Mouse (Mus musculus): ENCODE results near the gene Wdtc1.

DNA sequence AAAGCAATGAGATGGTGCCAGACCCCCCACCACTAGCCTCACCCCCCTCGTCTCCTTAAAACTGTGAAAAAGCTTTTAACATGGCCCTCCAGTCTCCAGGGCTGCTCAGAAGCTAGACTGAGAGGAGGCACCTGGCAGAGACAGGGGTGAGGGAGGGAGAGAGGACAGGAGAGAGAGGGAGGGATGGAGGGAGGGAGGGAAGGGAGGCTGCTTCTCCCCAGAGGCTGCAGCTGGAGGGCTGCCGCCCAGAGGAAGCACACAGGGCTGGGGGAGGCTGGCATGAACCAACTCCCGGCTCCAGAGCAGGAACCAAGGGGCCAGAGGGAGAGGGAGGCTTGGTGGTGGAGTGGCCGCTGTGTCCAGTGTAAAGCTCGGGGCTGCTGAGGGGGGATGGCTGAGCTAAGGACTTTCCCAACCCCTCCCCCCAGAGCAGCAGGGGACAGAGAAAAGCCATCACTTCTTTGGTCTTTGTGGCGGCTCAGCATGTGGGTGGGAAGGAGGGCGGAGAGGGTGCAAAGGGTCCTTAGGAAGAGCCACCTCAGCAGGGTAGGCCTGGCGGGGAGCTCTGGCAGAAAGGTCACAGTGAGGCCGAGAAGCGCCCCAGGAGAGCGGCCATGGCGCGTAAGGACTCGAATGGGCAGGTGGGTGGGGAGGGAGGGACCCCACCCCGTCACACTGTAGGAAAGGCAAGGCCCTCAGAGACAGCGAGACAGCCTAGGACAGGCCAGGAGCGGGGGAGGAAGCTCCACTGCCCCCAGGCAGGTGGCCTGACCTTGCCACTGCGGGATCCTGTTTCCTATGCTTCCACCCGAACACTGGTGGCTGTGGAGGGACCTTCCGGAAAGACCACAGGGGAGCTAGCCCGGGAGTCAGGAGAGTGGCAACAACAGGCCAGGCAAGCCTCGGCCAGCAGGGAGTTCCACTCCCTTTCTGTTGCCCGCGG lies 60.1 kb downstream of the Wdtc1 start:
- TF ChIP-seq POLR2A (IDR thresholded peaks at IDR 0.05; ENCODE audit: low read depth, low read length) (no peak), CTCF (IDR thresholded peaks at IDR 0.05; ENCODE audit: extremely low read depth, insufficient read depth, insufficient read length, insufficient replicate concordance) (no peak)

Data from spleen, adult 2 months (tissue).